Mouse (Mus musculus): ENCODE measurements around the gene Spout1. TPM values are rescaled to one million over a fixed set of nuclear protein-coding genes. Genes with fewer than 3 reads are reported as not detected.
"Not testable (repeated sequence)": the region's sequence is repeated elsewhere in the genome, so short reads cannot be mapped to it uniquely, and the experiment has no call there.

Spout1 gene
- polyA plus RNA-seq, 1 experiment from 2014 or later, result 12.8 TPM

- 0 out of 2 replicates have a peak, but pooled peaks have one; percentile 12 for TF ChIP-seq EP300 (IDR thresholded peaks at IDR 0.05; ENCODE audit: low read depth)
- no peak for TF ChIP-seq CTCF (IDR thresholded peaks at IDR 0.05; ENCODE audit: low read depth)
- Histone ChIP-seq H3K9ac (replicated peaks) (no peak overlapping the region), H3K27ac (ENCODE audit: low read depth) (peak overlapping the region; percentile 49; the same call in 1 of the 2 replicates), H3K36me3 (replicated peaks; ENCODE audit: insufficient read depth, low read length) (peaks cover 21% of the 10 kb centered on the region), H3K9me3 (ENCODE audit: low read length) (no peaks in the 10 kb centered on the region), H3K27me3 (ENCODE audit: insufficient read depth, low read length) (no peaks in the 10 kb centered on the region), H3K4me1 (ENCODE audit: insufficient read depth) (peaks cover 5% of the 10 kb centered on the region), H3K4me3 (ENCODE audit: low read depth, low read length) (no peak overlapping the region), H3K4me2 (ENCODE audit: low read depth, low read length) (no peak overlapping the region)
- peak; percentile 93 for ATAC-seq
- WGBS (ENCODE audit: insufficient replicate concordance), result 77% methylated on average over 6 of the region's 6 CpGs
- peak; percentile 53 for DNase-seq
Observed at GRCm38 (mm10) chr2:30185276-30185675, 7.0 kb upstream of the Spout1 start.

- Histone ChIP-seq H3K4me3 (ENCODE audit: low read depth, low read length) (no peak overlapping the region), H3K4me1 (ENCODE audit: insufficient read depth) (peaks cover 5% of the 10 kb centered on the region), H3K9me3 (ENCODE audit: low read length) (no peaks in the 10 kb centered on the region), H3K27ac (ENCODE audit: low read depth) (no peak overlapping the region), H3K9ac (replicated peaks) (no peak overlapping the region), H3K27me3 (ENCODE audit: insufficient read depth, low read length) (no peaks in the 10 kb centered on the region), H3K4me2 (ENCODE audit: low read depth, low read length) (no peak overlapping the region), H3K36me3 (replicated peaks; ENCODE audit: insufficient read depth, low read length) (peaks cover 21% of the 10 kb centered on the region)
- WGBS (ENCODE audit: insufficient replicate concordance), result 67% methylated on average over 3 of the region's 3 CpGs
- ATAC-seq (0 out of 2 replicates have a peak, but pooled peaks have one; percentile 30), DNase-seq (no peak)
- TF ChIP-seq CTCF (IDR thresholded peaks at IDR 0.05; ENCODE audit: low read depth) (no peak), EP300 (IDR thresholded peaks at IDR 0.05; ENCODE audit: low read depth) (no peak)
Observed at GRCm38 (mm10) chr2:30183721-30184120, 5.5 kb upstream of the Spout1 start.

GRCm38 (mm10) chr2:30182424-30182823 is 4.2 kb upstream of the Spout1 start:
- H3K9me3 ChIP-seq (ENCODE audit: low read length), result no peaks in the 10 kb centered on the region
- H3K27ac ChIP-seq (ENCODE audit: low read depth), result no peak overlapping the region
- H3K27me3 ChIP-seq (ENCODE audit: insufficient read depth, low read length), result no peaks in the 10 kb centered on the region
- no peak overlapping the region for H3K4me3 ChIP-seq (ENCODE audit: low read depth, low read length)
- WGBS (ENCODE audit: insufficient replicate concordance), result 93% methylated on average over 2 of the region's 2 CpGs
- DNase-seq (no peak), ATAC-seq (no peak)
- no peak overlapping the region for H3K9ac ChIP-seq (replicated peaks)
- H3K4me1 ChIP-seq (ENCODE audit: insufficient read depth), result peaks cover 12% of the 10 kb centered on the region
- peaks cover 21% of the 10 kb centered on the region for H3K36me3 ChIP-seq (replicated peaks; ENCODE audit: insufficient read depth, low read length)
- TF ChIP-seq EP300 (IDR thresholded peaks at IDR 0.05; ENCODE audit: low read depth), result no peak
- no peak for TF ChIP-seq CTCF (IDR thresholded peaks at IDR 0.05; ENCODE audit: low read depth)
- no peak overlapping the region for H3K4me2 ChIP-seq (ENCODE audit: low read depth, low read length)

GRCm38 (mm10) chr2:30178711-30179110 is 452 bp upstream of the Spout1 start:
- not testable (repeated sequence) for H3K9me3 ChIP-seq (ENCODE audit: low read length); DNase-seq; H3K27ac ChIP-seq (ENCODE audit: low read depth); H3K27me3 ChIP-seq (ENCODE audit: insufficient read depth, low read length); H3K9ac ChIP-seq (replicated peaks); ATAC-seq
- Histone ChIP-seq H3K4me1 (ENCODE audit: insufficient read depth) (peaks cover 13% of the 10 kb centered on the region), H3K36me3 (replicated peaks; ENCODE audit: insufficient read depth, low read length) (peaks cover 24% of the 10 kb centered on the region), H3K4me2 (ENCODE audit: low read depth, low read length) (peak overlapping the region; percentile 93), H3K4me3 (ENCODE audit: low read depth, low read length) (peak overlapping the region; percentile 67; the same call in 1 of the 2 replicates)
- WGBS (ENCODE audit: insufficient replicate concordance), result 51% methylated on average over 7 of the region's 7 CpGs

GRCm38 (mm10) chr2:30176561-30176960 is 1.7 kb downstream of the Spout1 start:
- 86% methylated on average over 2 of the region's 2 CpGs for WGBS (ENCODE audit: insufficient replicate concordance)
- ATAC-seq, result no peak
- Histone ChIP-seq H3K9me3 (ENCODE audit: low read length) (no peaks in the 10 kb centered on the region), H3K4me2 (ENCODE audit: low read depth, low read length) (no peak overlapping the region), H3K27ac (ENCODE audit: low read depth) (no peak overlapping the region), H3K9ac (replicated peaks) (no peak overlapping the region), H3K4me1 (ENCODE audit: insufficient read depth) (peaks cover 26% of the 10 kb centered on the region), H3K4me3 (ENCODE audit: low read depth, low read length) (no peak overlapping the region), H3K36me3 (replicated peaks; ENCODE audit: insufficient read depth, low read length) (peaks cover 30% of the 10 kb centered on the region), H3K27me3 (ENCODE audit: insufficient read depth, low read length) (no peaks in the 10 kb centered on the region)
- DNase-seq, result no peak
- TF ChIP-seq EP300 (IDR thresholded peaks at IDR 0.05; ENCODE audit: low read depth), result no peak
- TF ChIP-seq CTCF (IDR thresholded peaks at IDR 0.05; ENCODE audit: low read depth), result no peak

GRCm38 (mm10) chr2:30175897-30176296 is 2.4 kb downstream of the Spout1 start:
- Histone ChIP-seq H3K9me3 (ENCODE audit: low read length) (no peaks in the 10 kb centered on the region), H3K27ac (ENCODE audit: low read depth) (no peak overlapping the region), H3K4me2 (ENCODE audit: low read depth, low read length) (no peak overlapping the region), H3K9ac (replicated peaks) (no peak overlapping the region), H3K4me1 (ENCODE audit: insufficient read depth) (peaks cover 31% of the 10 kb centered on the region), H3K36me3 (replicated peaks; ENCODE audit: insufficient read depth, low read length) (peaks cover 30% of the 10 kb centered on the region), H3K4me3 (ENCODE audit: low read depth, low read length) (no peak overlapping the region), H3K27me3 (ENCODE audit: insufficient read depth, low read length) (no peaks in the 10 kb centered on the region)
- WGBS (ENCODE audit: insufficient replicate concordance), result 83% methylated on average over 8 of the region's 8 CpGs
- no peak for DNase-seq
- TF ChIP-seq CTCF (IDR thresholded peaks at IDR 0.05; ENCODE audit: low read depth), result peak; percentile 52
- TF ChIP-seq EP300 (IDR thresholded peaks at IDR 0.05; ENCODE audit: low read depth), result no peak
- ATAC-seq, result no peak

Data from liver, postnatal 0 days (tissue).